In the genomic region with DNA sequence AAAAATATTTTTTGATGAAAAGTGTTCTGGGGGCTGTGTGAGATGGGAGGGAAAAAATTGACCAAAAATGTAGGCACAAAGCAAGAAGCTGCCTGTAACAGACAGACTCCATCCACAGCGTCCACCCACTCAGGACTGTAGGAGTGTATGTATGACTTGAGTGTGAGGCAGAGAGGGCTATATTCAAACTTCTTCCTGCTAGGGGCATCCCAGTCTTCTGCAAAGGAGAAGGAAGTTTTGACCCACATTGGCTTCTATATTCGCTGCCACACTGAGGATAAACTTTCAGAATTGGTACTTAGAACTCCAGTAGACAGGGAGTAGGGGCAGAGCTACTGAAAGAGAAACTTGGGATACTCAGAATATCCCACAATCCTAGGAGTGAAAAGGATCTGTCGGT, we compare ENCODE assay signal across 10 mouse cellular contexts.
DNase-seq lines count a peak whose midpoint lies in the region; ATAC-seq and TF ChIP-seq lines count a peak whose summit lies in the region.
"Had no signal": no experiment of that assay in that cellular context is flagged by ENCODE, and none has a peak within 500 bp of the region (broad histone marks: within the 10 kb centered on the region; RNA-seq: fewer than 3 reads in every experiment).

No protein-coding gene starts in this region.

- no peak for ATAC-seq in forebrain, embryonic 11.5 days (replicated peaks; ENCODE audit: low FRiP score)
- no peak for ATAC-seq in lung, postnatal 0 days

- DNase-seq in forebrain, embryonic 10.5 days (ENCODE audit: extremely low spot score, low spot score) = no peak
- DNase-seq in forebrain, embryonic 11.5 days (ENCODE audit: low spot score) = no peak
- no peak for DNase-seq in lung, postnatal 0 days (ENCODE audit: low spot score)
- DNase-seq in lung, postnatal 10 days = no peak
- no peak for DNase-seq in midbrain, embryonic 10.5 days (ENCODE audit: low spot score)
- no peak for DNase-seq in left cerebral cortex, adult 8-10 months (ENCODE audit: low spot score in 2 of 2)
- no peak for DNase-seq in right cerebral cortex, adult 18-20 months
- DNase-seq in layer of hippocampus, adult 9-11 months = no peak
- DNase-seq: B cell, adult 2 months; right cerebral cortex, postnatal 14 days had no signal

- no peaks in the 10 kb centered on the region for H3K36me3 ChIP-seq in forebrain, embryonic 10.5 days (replicated peaks)
- no peaks in the 10 kb centered on the region for H3K36me3 ChIP-seq in forebrain, embryonic 11.5 days (ENCODE audit: control insufficient read depth, insufficient read depth, low read length)
- no peaks in the 10 kb centered on the region for H3K36me3 ChIP-seq in lung, postnatal 0 days (ENCODE audit: insufficient read depth, low read length)
- H3K36me3 ChIP-seq in midbrain, embryonic 10.5 days = no peaks in the 10 kb centered on the region

- H3K9me3 ChIP-seq in forebrain, embryonic 10.5 days = no peaks in the 10 kb centered on the region
- no peaks in the 10 kb centered on the region for H3K9me3 ChIP-seq in forebrain, embryonic 11.5 days (ENCODE audit: control insufficient read depth, low read length)
- H3K9me3 ChIP-seq in lung, postnatal 0 days (ENCODE audit: low read length) = no peaks in the 10 kb centered on the region
- no peaks in the 10 kb centered on the region for H3K9me3 ChIP-seq in midbrain, embryonic 10.5 days (replicated peaks)

- TF ChIP-seq CTCF in lung, postnatal 0 days (IDR thresholded peaks at IDR 0.05) = no peak

- WGBS in forebrain, embryonic 10.5 days = under 1% methylated on average over 3 of the region's 3 CpGs
- WGBS in forebrain, embryonic 11.5 days = 5% methylated on average over 3 of the region's 3 CpGs
- WGBS in lung, postnatal 0 days = 27% methylated on average over 3 of the region's 3 CpGs
- WGBS in midbrain, embryonic 10.5 days = 6% methylated on average over 3 of the region's 3 CpGs

- peak overlapping the region; percentile 45 for H3K4me3 ChIP-seq in forebrain, embryonic 10.5 days
- H3K4me3 ChIP-seq in forebrain, embryonic 11.5 days (ENCODE audit: low read depth, low read length) = no peak overlapping the region
- no peak overlapping the region for H3K4me3 ChIP-seq in lung, postnatal 0 days (ENCODE audit: low read depth, low read length)
- peak overlapping the region; percentile 52 for H3K4me3 ChIP-seq in midbrain, embryonic 10.5 days

- no peak overlapping the region; the same call in 1 of the 2 replicates for H3K4me2 ChIP-seq in forebrain, embryonic 11.5 days (ENCODE audit: low read depth, low read length, severe bottlenecking)
- H3K4me2 ChIP-seq in lung, postnatal 0 days (replicated peaks; ENCODE audit: low read depth, low read length) = 0 out of 2 replicates have a peak overlapping the region, but pooled peaks have one; percentile 20

- no peak overlapping the region for H3K9ac ChIP-seq in forebrain, embryonic 11.5 days (ENCODE audit: low read length)
- H3K9ac ChIP-seq in lung, postnatal 0 days (replicated peaks; ENCODE audit: low read depth) = no peak overlapping the region

- peak overlapping the region; percentile 74; the same call in 1 of the 2 replicates for H3K27ac ChIP-seq in forebrain, embryonic 10.5 days
- no peak overlapping the region for H3K27ac ChIP-seq in forebrain, embryonic 11.5 days (ENCODE audit: low read depth, low read length)
- no peak overlapping the region for H3K27ac ChIP-seq in lung, postnatal 0 days (ENCODE audit: low read length)
- H3K27ac ChIP-seq in midbrain, embryonic 10.5 days (replicated peaks) = peak overlapping the region; percentile 70; the same call in 1 of the 2 replicates

- peaks cover 82% of the 10 kb centered on the region for H3K4me1 ChIP-seq in forebrain, embryonic 10.5 days
- peaks cover 28% of the 10 kb centered on the region for H3K4me1 ChIP-seq in forebrain, embryonic 11.5 days (replicated peaks; ENCODE audit: control insufficient read depth, insufficient read depth, low read length)
- H3K4me1 ChIP-seq in lung, postnatal 0 days (ENCODE audit: insufficient read depth, low read depth, low read length) = peaks cover 8% of the 10 kb centered on the region; the same call in 1 of the 2 replicates
- H3K4me1 ChIP-seq in midbrain, embryonic 10.5 days = peaks cover 86% of the 10 kb centered on the region

- peaks cover 83% of the 10 kb centered on the region for H3K27me3 ChIP-seq in forebrain, embryonic 10.5 days (ENCODE audit: poor library complexity, severe bottlenecking)
- H3K27me3 ChIP-seq in forebrain, embryonic 11.5 days (ENCODE audit: control insufficient read depth, insufficient read depth, low read length) = peaks cover 53% of the 10 kb centered on the region
- peaks cover 28% of the 10 kb centered on the region; the same call in 1 of the 2 replicates for H3K27me3 ChIP-seq in lung, postnatal 0 days (replicated peaks; ENCODE audit: insufficient read depth, low read length)
- peaks cover 65% of the 10 kb centered on the region for H3K27me3 ChIP-seq in midbrain, embryonic 10.5 days (ENCODE audit: low read depth, poor library complexity, severe bottlenecking)

- no peak for TF ChIP-seq EP300 in lung, postnatal 0 days (IDR thresholded peaks at IDR 0.05)

Comparison
In these comparisons a context has a peak if more than half of its experiments do, and no peak if none do; other contexts are left out.
1. H3K27ac ChIP-seq: peak in forebrain, embryonic 10.5 days (single experiment) and midbrain, embryonic 10.5 days (single experiment); none in forebrain, embryonic 11.5 days (single experiment) and lung, postnatal 0 days (single experiment).
2. H3K4me3 ChIP-seq: peak in forebrain, embryonic 10.5 days (single experiment) and midbrain, embryonic 10.5 days (single experiment); none in forebrain, embryonic 11.5 days (single experiment) and lung, postnatal 0 days (single experiment).